Mouse (Mus musculus): ENCODE measurements around the gene Pnmal2. TPM values are rescaled to one million over a fixed set of nuclear protein-coding genes. Genes with fewer than 3 reads are reported as not detected.

Gene Pnmal2
- polyA plus RNA-seq, 1 experiment from 2014 or later: 146 TPM

GRCm38 (mm10) chr7:16907842-16908241, 36.6 kb upstream of the Pnmal2 start:
- ATAC-seq: no peak
- 82% methylated on average over 7 of the region's 7 CpGs for WGBS
- H3K4me3 ChIP-seq (ENCODE audit: low read length): no peak overlapping the region
- H3K4me1 ChIP-seq (ENCODE audit: control insufficient read depth, insufficient read depth, low read depth, low read length): no peaks in the 10 kb centered on the region
- no peaks in the 10 kb centered on the region for H3K9me3 ChIP-seq (ENCODE audit: control insufficient read depth, low read length)
- H3K27ac ChIP-seq (ENCODE audit: low read depth, low read length): no peak overlapping the region
- no peaks in the 10 kb centered on the region for H3K27me3 ChIP-seq (replicated peaks; ENCODE audit: control insufficient read depth, insufficient read depth, low read length)
- H3K9ac ChIP-seq (ENCODE audit: low read depth, low read length): no peak overlapping the region
- no peaks in the 10 kb centered on the region for H3K36me3 ChIP-seq (ENCODE audit: control insufficient read depth, insufficient read depth, low read length)
- no peak overlapping the region for H3K4me2 ChIP-seq (ENCODE audit: low read length)

GRCm38 (mm10) chr7:16908367-16908766, 36.1 kb upstream of the Pnmal2 start:
- WGBS: 50% methylated on average over 11 of the region's 11 CpGs
- no peak overlapping the region for H3K27ac ChIP-seq (ENCODE audit: low read depth, low read length)

GRCm38 (mm10) chr7:16908859-16909258, 35.6 kb upstream of the Pnmal2 start:
- H3K36me3 ChIP-seq (ENCODE audit: control insufficient read depth, insufficient read depth, low read length): no peaks in the 10 kb centered on the region
- no peak for ATAC-seq
- WGBS: 63% methylated on average over 11 of the region's 11 CpGs
- H3K4me1 ChIP-seq (ENCODE audit: control insufficient read depth, insufficient read depth, low read depth, low read length): no peaks in the 10 kb centered on the region
- no peak overlapping the region for H3K27ac ChIP-seq (ENCODE audit: low read depth, low read length)
- no peaks in the 10 kb centered on the region for H3K27me3 ChIP-seq (replicated peaks; ENCODE audit: control insufficient read depth, insufficient read depth, low read length)
- H3K4me3 ChIP-seq (ENCODE audit: low read length): no peak overlapping the region
- H3K4me2 ChIP-seq (ENCODE audit: low read length): no peak overlapping the region
- H3K9ac ChIP-seq (ENCODE audit: low read depth, low read length): 0 out of 2 replicates have a peak overlapping the region, but pooled peaks have one; percentile 3
- H3K9me3 ChIP-seq (ENCODE audit: control insufficient read depth, low read length): no peaks in the 10 kb centered on the region

More at GRCm38 (mm10) chr7:16908367-16908766, 36.1 kb upstream of the Pnmal2 start:
- ATAC-seq: no peak
- no peaks in the 10 kb centered on the region for H3K36me3 ChIP-seq (ENCODE audit: control insufficient read depth, insufficient read depth, low read length)
- no peaks in the 10 kb centered on the region for H3K27me3 ChIP-seq (replicated peaks; ENCODE audit: control insufficient read depth, insufficient read depth, low read length)
- no peak overlapping the region for H3K9ac ChIP-seq (ENCODE audit: low read depth, low read length)
- H3K4me3 ChIP-seq (ENCODE audit: low read length): no peak overlapping the region
- no peak overlapping the region for H3K4me2 ChIP-seq (ENCODE audit: low read length)
- no peaks in the 10 kb centered on the region for H3K9me3 ChIP-seq (ENCODE audit: control insufficient read depth, low read length)
- H3K4me1 ChIP-seq (ENCODE audit: control insufficient read depth, insufficient read depth, low read depth, low read length): no peaks in the 10 kb centered on the region

GRCm38 (mm10) chr7:16909909-16910308, 34.6 kb upstream of the Pnmal2 start:
- peaks cover 6% of the 10 kb centered on the region for H3K36me3 ChIP-seq (ENCODE audit: control insufficient read depth, insufficient read depth, low read length)
- no peak overlapping the region for H3K9ac ChIP-seq (ENCODE audit: low read depth, low read length)
- no peak overlapping the region for H3K4me2 ChIP-seq (ENCODE audit: low read length)
- H3K4me3 ChIP-seq (ENCODE audit: low read length): no peak overlapping the region
- WGBS: 51% methylated on average over 10 of the region's 10 CpGs
- no peaks in the 10 kb centered on the region for H3K9me3 ChIP-seq (ENCODE audit: control insufficient read depth, low read length)
- no peaks in the 10 kb centered on the region for H3K4me1 ChIP-seq (ENCODE audit: control insufficient read depth, insufficient read depth, low read depth, low read length)
- H3K27ac ChIP-seq (ENCODE audit: low read depth, low read length): no peak overlapping the region
- H3K27me3 ChIP-seq (replicated peaks; ENCODE audit: control insufficient read depth, insufficient read depth, low read length): no peaks in the 10 kb centered on the region
- ATAC-seq: no peak

- Histone ChIP-seq H3K27me3 (replicated peaks; ENCODE audit: control insufficient read depth, insufficient read depth, low read length) (no peaks in the 10 kb centered on the region), H3K4me3 (ENCODE audit: low read length) (no peak overlapping the region), H3K4me2 (ENCODE audit: low read length) (no peak overlapping the region), H3K9me3 (ENCODE audit: control insufficient read depth, low read length) (no peaks in the 10 kb centered on the region), H3K9ac (ENCODE audit: low read depth, low read length) (no peak overlapping the region), H3K27ac (ENCODE audit: low read depth, low read length) (no peak overlapping the region), H3K36me3 (ENCODE audit: control insufficient read depth, insufficient read depth, low read length) (peaks cover 20% of the 10 kb centered on the region), H3K4me1 (ENCODE audit: control insufficient read depth, insufficient read depth, low read depth, low read length) (no peaks in the 10 kb centered on the region)
- WGBS: 91% methylated on average over 3 of the region's 3 CpGs
- ATAC-seq: no peak
Observed at GRCm38 (mm10) chr7:16911904-16912303, 32.6 kb upstream of the Pnmal2 start.

GRCm38 (mm10) chr7:16912360-16912759, 32.1 kb upstream of the Pnmal2 start:
- no peaks in the 10 kb centered on the region for H3K27me3 ChIP-seq (replicated peaks; ENCODE audit: control insufficient read depth, insufficient read depth, low read length)
- no peak overlapping the region for H3K9ac ChIP-seq (ENCODE audit: low read depth, low read length)
- H3K36me3 ChIP-seq (ENCODE audit: control insufficient read depth, insufficient read depth, low read length): peaks cover 24% of the 10 kb centered on the region
- H3K27ac ChIP-seq (ENCODE audit: low read depth, low read length): no peak overlapping the region
- no peaks in the 10 kb centered on the region for H3K4me1 ChIP-seq (ENCODE audit: control insufficient read depth, insufficient read depth, low read depth, low read length)
- H3K4me2 ChIP-seq (ENCODE audit: low read length): no peak overlapping the region
- 49% methylated on average over 6 of the region's 6 CpGs for WGBS
- ATAC-seq: no peak
- H3K4me3 ChIP-seq (ENCODE audit: low read length): no peak overlapping the region
- no peaks in the 10 kb centered on the region for H3K9me3 ChIP-seq (ENCODE audit: control insufficient read depth, low read length)

GRCm38 (mm10) chr7:16913806-16914452, 30.6 kb upstream of the Pnmal2 start:
- H3K36me3 ChIP-seq (ENCODE audit: control insufficient read depth, insufficient read depth, low read length): peaks cover 40% of the 10 kb centered on the region
- no peak overlapping the region for H3K9ac ChIP-seq (ENCODE audit: low read depth, low read length)
- WGBS: 31% methylated on average over 10 of the region's 10 CpGs
- no peaks in the 10 kb centered on the region for H3K27me3 ChIP-seq (replicated peaks; ENCODE audit: control insufficient read depth, insufficient read depth, low read length)
- peak overlapping the region; percentile 1; the same call in 1 of the 2 replicates for H3K27ac ChIP-seq (ENCODE audit: low read depth, low read length)
- no peak overlapping the region for H3K4me2 ChIP-seq (ENCODE audit: low read length)
- H3K9me3 ChIP-seq (ENCODE audit: control insufficient read depth, low read length): no peaks in the 10 kb centered on the region
- peak; percentile 58 for ATAC-seq
- H3K4me1 ChIP-seq (ENCODE audit: control insufficient read depth, insufficient read depth, low read depth, low read length): peaks cover 12% of the 10 kb centered on the region
- H3K4me3 ChIP-seq (ENCODE audit: low read length): no peak overlapping the region

- Histone ChIP-seq H3K36me3 (ENCODE audit: control insufficient read depth, insufficient read depth, low read length) (peaks cover 40% of the 10 kb centered on the region), H3K4me3 (ENCODE audit: low read length) (no peak overlapping the region), H3K9ac (ENCODE audit: low read depth, low read length) (no peak overlapping the region), H3K27me3 (replicated peaks; ENCODE audit: control insufficient read depth, insufficient read depth, low read length) (no peaks in the 10 kb centered on the region), H3K27ac (ENCODE audit: low read depth, low read length) (peak overlapping the region; percentile 1; the same call in 1 of the 2 replicates), H3K9me3 (ENCODE audit: control insufficient read depth, low read length) (no peaks in the 10 kb centered on the region), H3K4me2 (ENCODE audit: low read length) (no peak overlapping the region), H3K4me1 (ENCODE audit: control insufficient read depth, insufficient read depth, low read depth, low read length) (peaks cover 19% of the 10 kb centered on the region)
- 83% methylated on average over 18 of the region's 18 CpGs for WGBS
- ATAC-seq: 0 out of 2 replicates have a peak, but pooled peaks have one; percentile 2
Observed at GRCm38 (mm10) chr7:16914453-16915343, 29.8 kb upstream of the Pnmal2 start.

Data from hindbrain, embryonic 16.5 days (tissue).